Mouse (Mus musculus): ENCODE data around the gene Slc22a5. TPM values are rescaled to one million over a fixed set of nuclear protein-coding genes. Genes with fewer than 3 reads are reported as not detected.

Gene Slc22a5
- total and polyA plus RNA-seq, 3 experiments = 5.4 to 7.0 (median 6.2) TPM

DNA sequence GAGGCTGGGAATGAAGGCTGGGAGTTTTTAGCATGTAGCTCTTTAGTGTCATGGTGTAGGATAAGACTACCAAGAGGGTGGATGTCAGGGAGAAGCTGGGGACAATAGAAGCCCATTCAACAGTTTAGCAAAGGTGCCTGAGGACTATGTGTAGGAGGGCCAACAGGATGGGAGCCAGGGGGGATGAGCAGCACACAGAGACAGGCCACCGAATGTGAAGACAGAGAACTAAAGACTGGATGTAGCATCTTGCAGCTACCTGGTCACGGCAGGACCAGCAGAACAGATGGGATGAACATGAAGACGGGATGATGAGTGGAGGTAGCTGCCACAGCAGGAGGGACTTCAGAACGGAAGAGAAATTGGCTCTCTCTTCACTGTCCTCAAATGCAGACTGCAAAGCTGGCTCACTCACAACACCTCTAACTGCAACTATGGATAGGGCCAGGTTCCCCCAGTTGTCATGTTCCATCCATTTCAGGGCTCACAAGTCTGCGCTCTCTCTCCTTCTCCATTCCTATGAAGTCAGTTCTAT lies 74.6 kb downstream of the Slc22a5 start:
- TF ChIP-seq GATA2 (IDR thresholded peaks at IDR 0.05; ENCODE audit: borderline replicate concordance, low read depth, low read length) (no peak), POLR2AphosphoS5 (IDR thresholded peaks at IDR 0.05; ENCODE audit: insufficient replicate concordance, low read depth, low read length) (no peak)
- ATAC-seq (ENCODE audit: extremely low read depth, insufficient number of reproducible peaks, low FRiP score, poor library complexity, severe bottlenecking) (no peak), DNase-seq (ENCODE audit: low spot score) (no peak)
- no peaks in the 10 kb centered on the region for H3K9me3 ChIP-seq (replicated peaks)
- peaks cover 16% of the 10 kb centered on the region; the same call in 1 of the 2 replicates for H3K27me3 ChIP-seq (ENCODE audit: insufficient read depth, low read length)
- H3K4me3 ChIP-seq (ENCODE audit: low read depth, low read length) = no peak overlapping the region
- no peaks in the 10 kb centered on the region for H3K36me3 ChIP-seq (replicated peaks)
- peaks cover 5% of the 10 kb centered on the region for H3K4me1 ChIP-seq (ENCODE audit: insufficient read depth, low read depth, low read length)

DNA sequence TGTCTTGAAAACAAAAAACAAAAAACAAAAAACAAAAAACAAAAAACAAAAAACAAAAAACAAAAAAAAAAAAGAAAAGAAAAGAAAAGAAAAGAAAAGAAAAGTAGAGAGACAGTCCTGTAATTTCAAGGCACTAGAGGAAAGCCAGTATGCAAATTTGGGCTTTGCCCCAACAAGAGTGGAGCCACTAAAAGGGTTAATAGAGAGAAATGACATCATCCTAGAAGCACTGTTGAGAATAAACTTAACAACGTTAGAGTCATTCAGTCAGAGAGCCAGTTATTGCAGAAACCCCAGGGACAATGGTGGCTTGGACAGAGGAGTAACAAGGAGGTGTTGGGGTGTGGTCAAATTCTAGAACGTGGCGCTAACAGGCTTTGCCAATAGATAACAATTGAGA lies 76.7 kb downstream of the Slc22a5 start:
- Histone ChIP-seq H3K4me3 (ENCODE audit: low read depth, low read length) (no peak overlapping the region), H3K9me3 (replicated peaks) (no peaks in the 10 kb centered on the region), H3K27me3 (ENCODE audit: insufficient read depth, low read length) (peaks cover 27% of the 10 kb centered on the region; the same call in 1 of the 2 replicates), H3K36me3 (replicated peaks) (no peaks in the 10 kb centered on the region), H3K4me1 (ENCODE audit: insufficient read depth, low read depth, low read length) (no peaks in the 10 kb centered on the region)
- DNase-seq (ENCODE audit: low spot score) (no peak), ATAC-seq (ENCODE audit: extremely low read depth, insufficient number of reproducible peaks, low FRiP score, poor library complexity, severe bottlenecking) (no peak)
- TF ChIP-seq POLR2AphosphoS5 (IDR thresholded peaks at IDR 0.05; ENCODE audit: insufficient replicate concordance, low read depth, low read length) = no peak
- TF ChIP-seq GATA1 (IDR thresholded peaks at IDR 0.05; ENCODE audit: borderline replicate concordance, low read length) = no peak
- no peak for TF ChIP-seq CTCF (IDR thresholded peaks at IDR 0.05; ENCODE audit: low read depth, low read length)
- no peak for TF ChIP-seq TAL1 (conservative IDR thresholded peaks at IDR 0.05; ENCODE audit: low read depth, low read length)
- TF ChIP-seq GATA2 (IDR thresholded peaks at IDR 0.05; ENCODE audit: borderline replicate concordance, low read depth, low read length) = no peak

Other genes with a start within 250 kb of the Slc22a5 start
- 92.4 and 104 TPM in 2 replicates for gene Rad50, start 184.3 kb downstream of the Slc22a5 start, total RNA-seq (2014; fragmentation: Nextera tagmentation)
- 73.7 and 97.2 TPM in 2 replicates for gene Rad50, start 184.3 kb downstream of the Slc22a5 start, total RNA-seq (2017)
- gene Rad50, start 184.3 kb downstream of the Slc22a5 start, polyA plus RNA-seq (2012) = 13.7 and 16.4 TPM in 2 replicates
- not detected in 2 replicates for gene Il5, start 170.9 kb downstream of the Slc22a5 start, total RNA-seq (2014; fragmentation: Nextera tagmentation)
- gene Il5, start 170.9 kb downstream of the Slc22a5 start, total RNA-seq (2017) = 0.11 TPM in 1 of 2 replicates, not detected in the other
- not detected in 2 replicates for gene Il5, start 170.9 kb downstream of the Slc22a5 start, polyA plus RNA-seq (2012)
- 2.5 TPM in 1 of 2 replicates, not detected in the other for gene Irf1, start 121.6 kb downstream of the Slc22a5 start, total RNA-seq (2014; fragmentation: Nextera tagmentation)
- 7.9 and 9.3 TPM in 2 replicates for gene Irf1, start 121.6 kb downstream of the Slc22a5 start, total RNA-seq (2017)
- 0.21 and 0.29 TPM in 2 replicates for gene Irf1, start 121.6 kb downstream of the Slc22a5 start, polyA plus RNA-seq (2012)
- not detected in 2 replicates for gene Gm17334, start 118.5 kb downstream of the Slc22a5 start, total RNA-seq (2014; fragmentation: Nextera tagmentation)
- gene Gm17334, start 118.5 kb downstream of the Slc22a5 start, total RNA-seq (2017) = not detected in 2 replicates
- gene Gm17334, start 118.5 kb downstream of the Slc22a5 start, polyA plus RNA-seq (2012) = not detected in 2 replicates
- not detected in 2 replicates for gene Gm12216, start 32.4 kb downstream of the Slc22a5 start, total RNA-seq (2014; fragmentation: Nextera tagmentation)
- 0.12 and 0.16 TPM in 2 replicates for gene Gm12216, start 32.4 kb downstream of the Slc22a5 start, total RNA-seq (2017)
- gene Gm12216, start 32.4 kb downstream of the Slc22a5 start, polyA plus RNA-seq (2012) = not detected in 2 replicates
- gene Slc22a21, start 88.7 kb upstream of the Slc22a5 start, total RNA-seq (2014; fragmentation: Nextera tagmentation) = not detected in 2 replicates
- gene Slc22a21, start 88.7 kb upstream of the Slc22a5 start, total RNA-seq (2017) = not detected in 2 replicates
- gene Slc22a21, start 88.7 kb upstream of the Slc22a5 start, polyA plus RNA-seq (2012) = not detected in 2 replicates
- not detected in 2 replicates for gene Slc22a4, start 136.4 kb upstream of the Slc22a5 start, total RNA-seq (2014; fragmentation: Nextera tagmentation)
- gene Slc22a4, start 136.4 kb upstream of the Slc22a5 start, total RNA-seq (2017) = 0.06 TPM in 1 of 2 replicates, not detected in the other
- gene Slc22a4, start 136.4 kb upstream of the Slc22a5 start, polyA plus RNA-seq (2012) = not detected in 2 replicates
- not detected in 2 replicates for gene Pdlim4, start 177.4 kb upstream of the Slc22a5 start, total RNA-seq (2014; fragmentation: Nextera tagmentation)
- 0.27 TPM in 1 of 2 replicates, not detected in the other for gene Pdlim4, start 177.4 kb upstream of the Slc22a5 start, total RNA-seq (2017)
- not detected in 2 replicates for gene Pdlim4, start 177.4 kb upstream of the Slc22a5 start, polyA plus RNA-seq (2012)
- not detected in 2 replicates for gene P4ha2, start 208.4 kb upstream of the Slc22a5 start, total RNA-seq (2014; fragmentation: Nextera tagmentation)
- gene P4ha2, start 208.4 kb upstream of the Slc22a5 start, total RNA-seq (2017) = 0.22 TPM in 1 of 2 replicates, not detected in the other
- not detected in 2 replicates for gene P4ha2, start 208.4 kb upstream of the Slc22a5 start, polyA plus RNA-seq (2012)